ENCODE assay signal across 23 mouse cellular contexts in genomic region chr8:102421828-102422227, GRCm38 (mm10).
DNase-seq lines count a peak whose midpoint lies in the region; ATAC-seq and TF ChIP-seq lines count a peak whose summit lies in the region.
"Had no signal": no experiment of that assay in that cellular context is flagged by ENCODE, and none has a peak within 500 bp of the region (broad histone marks: within the 10 kb centered on the region; RNA-seq: fewer than 3 reads in every experiment).

No protein-coding gene starts in this region.

- TF ChIP-seq CTCF in midbrain, postnatal 0 days (IDR thresholded peaks at IDR 0.05): no peak

- H3K9ac ChIP-seq in hindbrain, embryonic 14.5 days: no peak overlapping the region
- no peak overlapping the region for H3K9ac ChIP-seq in midbrain, embryonic 14.5 days (replicated peaks; ENCODE audit: low read length)
- no peak overlapping the region for H3K9ac ChIP-seq in midbrain, postnatal 0 days (replicated peaks; ENCODE audit: low read length, poor library complexity, severe bottlenecking)
- no peak overlapping the region for H3K9ac ChIP-seq in limb, embryonic 14.5 days (ENCODE audit: low read depth, low read length, severe bottlenecking)
- H3K9ac ChIP-seq: embryonic facial prominence, embryonic 12.5 days; forebrain, embryonic 13.5 days; heart, embryonic 12.5 days; heart, embryonic 15.5 days; hindbrain, embryonic 15.5 days had no signal

- H3K4me3 ChIP-seq in hindbrain, embryonic 14.5 days (replicated peaks; ENCODE audit: low read length): no peak overlapping the region
- no peak overlapping the region for H3K4me3 ChIP-seq in hindbrain, embryonic 10.5 days
- H3K4me3 ChIP-seq in midbrain, embryonic 14.5 days (replicated peaks; ENCODE audit: low read depth, low read length): no peak overlapping the region
- H3K4me3 ChIP-seq in midbrain, postnatal 0 days (ENCODE audit: low read depth, low read length): no peak overlapping the region
- H3K4me3 ChIP-seq in limb, embryonic 14.5 days (replicated peaks; ENCODE audit: low read length): no peak overlapping the region
- H3K4me3 ChIP-seq: embryonic facial prominence, embryonic 12.5 days; erythroblast, embryonic 14.5 days; forebrain, embryonic 10.5 days; forebrain, embryonic 13.5 days; heart, embryonic 12.5 days; heart, embryonic 15.5 days; hindbrain, embryonic 15.5 days had no signal

- H3K4me2 ChIP-seq in hindbrain, embryonic 14.5 days (replicated peaks): no peak overlapping the region
- no peak overlapping the region for H3K4me2 ChIP-seq in midbrain, embryonic 14.5 days (ENCODE audit: low read length)
- no peak overlapping the region for H3K4me2 ChIP-seq in midbrain, postnatal 0 days (ENCODE audit: low read depth, low read length, poor library complexity, severe bottlenecking)
- no peak overlapping the region for H3K4me2 ChIP-seq in limb, embryonic 14.5 days (replicated peaks; ENCODE audit: low read depth, low read length, severe bottlenecking)
- H3K4me2 ChIP-seq: embryonic facial prominence, embryonic 12.5 days; forebrain, embryonic 13.5 days; heart, embryonic 12.5 days; heart, embryonic 15.5 days; hindbrain, embryonic 15.5 days had no signal

- no peaks in the 10 kb centered on the region for H3K36me3 ChIP-seq in hindbrain, embryonic 14.5 days (replicated peaks; ENCODE audit: control insufficient read depth, insufficient read depth)
- H3K36me3 ChIP-seq in hindbrain, embryonic 10.5 days: no peaks in the 10 kb centered on the region
- H3K36me3 ChIP-seq in midbrain, embryonic 14.5 days (ENCODE audit: control insufficient read depth, insufficient read depth, low read length): no peaks in the 10 kb centered on the region
- H3K36me3 ChIP-seq in midbrain, postnatal 0 days (ENCODE audit: insufficient read depth, low read length): no peaks in the 10 kb centered on the region
- H3K36me3 ChIP-seq in limb, embryonic 14.5 days (ENCODE audit: control insufficient read depth, insufficient read depth, low read length): no peaks in the 10 kb centered on the region
- H3K36me3 ChIP-seq: embryonic facial prominence, embryonic 12.5 days; forebrain, embryonic 10.5 days; heart, embryonic 12.5 days; heart, embryonic 15.5 days; hindbrain, embryonic 15.5 days had no signal

- DNase-seq in hindbrain, embryonic 14.5 days (ENCODE audit: low spot score): peak; percentile 37
- DNase-seq in hindbrain, embryonic 10.5 days (ENCODE audit: low spot score): no peak
- peak; percentile 18 for DNase-seq in midbrain, embryonic 14.5 days
- DNase-seq in midbrain, postnatal 0 days (ENCODE audit: low spot score): no peak
- peak; percentile 80 for DNase-seq in limb, embryonic 14.5 days (ENCODE audit: low spot score)
- DNase-seq in adrenal gland, adult (ENCODE audit: inconsistent age in 2 of 2, low spot score in 1 of 2): no peak
- DNase-seq: adrenal gland, adult 8-10 months; adrenal gland, postnatal 25 days; cerebellum, adult 18-20 months; cerebellum, adult 9-10 months; cerebellum, postnatal 14 days; gastrocnemius, postnatal 25 days; heart, adult 18-20 months; heart, postnatal 10 days; heart, postnatal 36 days had no signal

- no peak for TF ChIP-seq POLR2A in limb, embryonic 14.5 days (IDR thresholded peaks at IDR 0.05; ENCODE audit: borderline replicate concordance, extremely low read depth, insufficient read depth, insufficient read length)

- no peak overlapping the region for H3K27ac ChIP-seq in hindbrain, embryonic 14.5 days
- H3K27ac ChIP-seq in hindbrain, embryonic 10.5 days: no peak overlapping the region
- H3K27ac ChIP-seq in midbrain, embryonic 14.5 days (replicated peaks; ENCODE audit: low read depth, low read length): no peak overlapping the region
- no peak overlapping the region for H3K27ac ChIP-seq in midbrain, postnatal 0 days (ENCODE audit: low read depth, low read length)
- H3K27ac ChIP-seq in limb, embryonic 14.5 days (replicated peaks; ENCODE audit: low read depth, low read length): no peak overlapping the region
- H3K27ac ChIP-seq: embryonic facial prominence, embryonic 12.5 days; forebrain, embryonic 10.5 days; forebrain, embryonic 13.5 days; heart, embryonic 15.5 days; hindbrain, embryonic 15.5 days had no signal

- no peaks in the 10 kb centered on the region for H3K4me1 ChIP-seq in hindbrain, embryonic 14.5 days (replicated peaks; ENCODE audit: control insufficient read depth, insufficient read depth, low read length)
- no peaks in the 10 kb centered on the region for H3K4me1 ChIP-seq in hindbrain, embryonic 10.5 days (replicated peaks)
- no peaks in the 10 kb centered on the region for H3K4me1 ChIP-seq in midbrain, embryonic 14.5 days (ENCODE audit: control insufficient read depth, insufficient read depth, low read length)
- no peaks in the 10 kb centered on the region for H3K4me1 ChIP-seq in midbrain, postnatal 0 days (ENCODE audit: insufficient read depth, low read length)
- H3K4me1 ChIP-seq in limb, embryonic 14.5 days (ENCODE audit: control insufficient read depth, insufficient read depth, low read length): no peaks in the 10 kb centered on the region; the same call in 1 of the 2 replicates
- H3K4me1 ChIP-seq: embryonic facial prominence, embryonic 12.5 days; forebrain, embryonic 10.5 days; forebrain, embryonic 13.5 days; heart, embryonic 12.5 days; heart, embryonic 15.5 days; hindbrain, embryonic 15.5 days had no signal

- no peaks in the 10 kb centered on the region for H3K9me3 ChIP-seq in hindbrain, embryonic 14.5 days (ENCODE audit: control insufficient read depth, low read length)
- no peaks in the 10 kb centered on the region for H3K9me3 ChIP-seq in hindbrain, embryonic 10.5 days
- no peaks in the 10 kb centered on the region for H3K9me3 ChIP-seq in midbrain, embryonic 14.5 days (ENCODE audit: control insufficient read depth, low read length)
- H3K9me3 ChIP-seq in midbrain, postnatal 0 days (ENCODE audit: low read length): no peaks in the 10 kb centered on the region
- no peaks in the 10 kb centered on the region for H3K9me3 ChIP-seq in limb, embryonic 14.5 days (ENCODE audit: control insufficient read depth, low read length)
- H3K9me3 ChIP-seq: embryonic facial prominence, embryonic 12.5 days; forebrain, embryonic 10.5 days; forebrain, embryonic 13.5 days; heart, embryonic 12.5 days; heart, embryonic 15.5 days; hindbrain, embryonic 15.5 days had no signal

- no peak for ATAC-seq in hindbrain, embryonic 14.5 days (ENCODE audit: low FRiP score)
- ATAC-seq in midbrain, embryonic 14.5 days (ENCODE audit: low FRiP score, low TSS enrichment): no peak
- no peak for ATAC-seq in midbrain, postnatal 0 days (ENCODE audit: low FRiP score)
- no peak for ATAC-seq in limb, embryonic 14.5 days (ENCODE audit: low FRiP score, low read depth)
- ATAC-seq: CD4-positive, CD25-positive, alpha-beta regulatory T cell, adult 4 months; forebrain, embryonic 13.5 days had no signal

- WGBS in hindbrain, embryonic 14.5 days: 49% methylated on average over 2 of the region's 2 CpGs
- 80% methylated on average over 2 of the region's 2 CpGs for WGBS in hindbrain, embryonic 10.5 days
- WGBS in midbrain, embryonic 14.5 days: 41% methylated on average over 2 of the region's 2 CpGs
- WGBS in midbrain, postnatal 0 days: 51% methylated on average over 2 of the region's 2 CpGs
- 20% methylated on average over 2 of the region's 2 CpGs for WGBS in limb, embryonic 14.5 days

- H3K27me3 ChIP-seq in hindbrain, embryonic 14.5 days (ENCODE audit: control insufficient read depth, insufficient read depth, low read length): no peaks in the 10 kb centered on the region
- H3K27me3 ChIP-seq in hindbrain, embryonic 10.5 days (ENCODE audit: insufficient read depth, poor library complexity, severe bottlenecking): no peaks in the 10 kb centered on the region
- no peaks in the 10 kb centered on the region for H3K27me3 ChIP-seq in midbrain, embryonic 14.5 days (ENCODE audit: control insufficient read depth, insufficient read depth, low read length)
- H3K27me3 ChIP-seq in midbrain, postnatal 0 days (ENCODE audit: insufficient read depth, low read length): no peaks in the 10 kb centered on the region
- H3K27me3 ChIP-seq in limb, embryonic 14.5 days (ENCODE audit: control insufficient read depth, insufficient read depth, low read length): no peaks in the 10 kb centered on the region
- H3K27me3 ChIP-seq: embryonic facial prominence, embryonic 12.5 days; forebrain, embryonic 13.5 days; heart, embryonic 12.5 days; heart, embryonic 15.5 days; hindbrain, embryonic 15.5 days had no signal

Comparison
In these comparisons a context has a peak if more than half of its experiments do, and no peak if none do; other contexts are left out.
1. DNase-seq: peak in hindbrain, embryonic 14.5 days (single experiment), midbrain, embryonic 14.5 days (single experiment) and limb, embryonic 14.5 days (single experiment); none in hindbrain, embryonic 10.5 days (single experiment), midbrain, postnatal 0 days (single experiment) and adrenal gland, adult (0 of 2).